Mouse (Mus musculus): ENCODE measurements around the gene Prrc2a.

Prrc2a gene

GRCm38 (mm10) chr17:35162730-35163129, 2.0 kb downstream of the Prrc2a start:
- DNase-seq (ENCODE audit: low read depth) = no peak

- DNase-seq (ENCODE audit: low read depth) = no peak
Observed at GRCm38 (mm10) chr17:35162121-35162520, 2.6 kb downstream of the Prrc2a start.

- DNase-seq (ENCODE audit: low read depth) = no peak
Observed at GRCm38 (mm10) chr17:35161421-35161820, 3.3 kb downstream of the Prrc2a start.

GRCm38 (mm10) chr17:35159638-35160037, 5.1 kb downstream of the Prrc2a start:
- no peak for DNase-seq (ENCODE audit: low read depth)

- no peak for DNase-seq (ENCODE audit: low read depth)
Observed at GRCm38 (mm10) chr17:35158850-35159593, 5.7 kb downstream of the Prrc2a start.

- DNase-seq (ENCODE audit: low read depth) = no peak
Observed at GRCm38 (mm10) chr17:35157661-35158175, 7.0 kb downstream of the Prrc2a start.

GRCm38 (mm10) chr17:35157254-35157653, 7.4 kb downstream of the Prrc2a start:
- no peak for DNase-seq (ENCODE audit: low read depth)

DNA sequence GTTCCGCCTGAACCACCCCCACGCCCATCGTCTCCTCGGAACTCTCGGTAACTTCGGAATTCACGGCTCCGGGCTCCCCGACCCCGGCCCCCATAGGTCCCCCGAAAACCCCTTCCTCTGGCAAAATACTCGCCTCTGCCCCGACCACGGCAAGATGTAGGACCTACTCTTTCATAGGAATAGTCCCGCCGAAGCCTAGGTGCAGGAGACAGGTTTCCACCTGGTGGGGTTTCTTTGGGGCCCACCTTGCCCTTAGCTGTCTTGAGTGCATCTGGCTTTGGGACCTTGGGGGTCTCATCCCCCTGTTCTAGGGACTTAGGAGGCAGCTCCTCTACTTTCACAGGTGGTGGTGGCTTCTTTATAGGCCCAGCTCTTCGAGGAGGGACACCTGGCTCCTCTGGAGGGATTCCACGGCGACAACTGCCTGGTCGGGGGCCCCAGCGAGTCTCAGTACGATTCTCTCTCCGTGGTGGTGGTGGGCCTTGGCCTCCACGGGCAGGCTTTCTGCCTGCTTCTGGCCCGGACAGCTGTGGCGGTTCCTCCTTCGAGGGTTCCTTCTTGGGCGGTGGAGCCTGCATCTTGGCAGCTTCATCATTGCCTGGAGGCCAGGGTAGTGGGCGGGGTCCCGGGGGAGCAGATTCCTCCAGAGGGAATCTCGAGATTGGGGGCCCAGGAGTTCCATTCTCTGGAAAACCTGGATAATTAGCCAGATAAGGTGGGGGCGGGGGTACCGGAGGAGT, 8.1 kb downstream of the Prrc2a start:
- DNase-seq (ENCODE audit: low read depth) = no peak

DNA sequence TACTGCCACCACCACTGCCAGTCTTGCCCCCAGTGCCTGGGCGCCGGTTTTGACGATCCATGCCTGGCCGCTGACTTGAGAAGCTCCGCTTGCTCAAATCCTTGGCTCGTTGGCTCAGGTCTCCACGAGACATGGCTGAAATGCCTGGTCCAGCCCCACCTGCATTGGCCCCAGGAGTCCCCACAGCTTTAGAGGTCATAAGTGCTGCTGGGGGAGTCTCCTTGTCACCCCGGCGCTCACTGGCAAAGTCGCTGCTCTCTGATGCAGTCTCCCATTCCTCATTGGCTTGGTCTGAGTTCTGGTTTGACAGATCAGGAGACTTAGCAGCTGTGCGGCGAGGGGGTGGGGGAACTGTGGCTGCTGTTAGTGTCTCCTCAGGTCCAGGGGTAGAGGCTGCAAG, 9.2 kb downstream of the Prrc2a start:
- no peak for DNase-seq (ENCODE audit: low read depth)

GRCm38 (mm10) chr17:35154616-35155015, 10.1 kb downstream of the Prrc2a start:
- DNase-seq (ENCODE audit: low read depth) = no peak

DNA sequence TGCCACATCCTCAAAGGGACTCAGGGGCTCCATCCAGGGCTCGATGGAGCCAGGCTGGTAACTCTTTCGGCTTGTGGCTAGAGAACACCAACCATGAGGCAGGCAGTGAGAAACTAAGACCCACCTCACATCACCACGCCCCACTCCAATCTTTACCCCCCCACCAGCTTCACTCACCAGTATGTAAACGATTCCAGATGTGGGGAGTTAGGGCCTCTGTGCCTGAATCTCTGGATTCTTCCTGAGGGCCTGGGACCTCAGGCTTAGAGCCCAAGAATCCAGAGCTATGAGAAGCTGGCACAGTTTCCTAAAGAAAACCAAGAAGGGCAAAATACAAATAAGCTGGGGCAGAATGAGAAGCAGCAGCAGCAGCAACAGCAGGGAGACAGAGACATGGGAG, 10.8 kb downstream of the Prrc2a start:
- DNase-seq (ENCODE audit: low read depth) = no peak

DNA sequence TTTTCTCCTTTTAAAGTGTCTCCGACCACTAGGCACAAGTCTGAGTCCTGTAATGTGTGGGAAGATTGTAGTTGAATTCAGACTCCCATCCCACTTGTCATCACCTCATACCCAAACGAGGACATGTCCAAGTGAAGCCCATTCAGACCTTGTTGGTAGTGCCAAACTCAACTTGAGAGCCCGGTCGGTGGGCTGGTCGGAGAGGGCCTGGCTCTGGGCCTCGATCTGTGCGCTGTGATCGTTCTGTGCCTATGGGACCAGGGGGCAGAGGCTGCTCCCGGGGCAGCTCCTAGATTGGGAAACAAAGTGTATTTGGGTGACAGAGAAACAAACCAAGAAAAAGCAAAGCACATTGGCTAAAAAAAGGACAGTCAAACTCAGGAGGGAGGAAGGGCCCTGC, 11.6 kb downstream of the Prrc2a start:
- no peak for DNase-seq (ENCODE audit: low read depth)

GRCm38 (mm10) chr17:35152121-35152520, 12.6 kb downstream of the Prrc2a start:
- no peak for DNase-seq (ENCODE audit: low read depth)

- DNase-seq (ENCODE audit: low read depth) = no peak
Observed at GRCm38 (mm10) chr17:35147922-35148639, 16.6 kb downstream of the Prrc2a start.

GRCm38 (mm10) chr17:35147348-35147747, 17.3 kb downstream of the Prrc2a start:
- no peak for DNase-seq (ENCODE audit: low read depth)

GRCm38 (mm10) chr17:35146139-35146538, 18.6 kb downstream of the Prrc2a start:
- no peak for DNase-seq (ENCODE audit: low read depth)

DNA sequence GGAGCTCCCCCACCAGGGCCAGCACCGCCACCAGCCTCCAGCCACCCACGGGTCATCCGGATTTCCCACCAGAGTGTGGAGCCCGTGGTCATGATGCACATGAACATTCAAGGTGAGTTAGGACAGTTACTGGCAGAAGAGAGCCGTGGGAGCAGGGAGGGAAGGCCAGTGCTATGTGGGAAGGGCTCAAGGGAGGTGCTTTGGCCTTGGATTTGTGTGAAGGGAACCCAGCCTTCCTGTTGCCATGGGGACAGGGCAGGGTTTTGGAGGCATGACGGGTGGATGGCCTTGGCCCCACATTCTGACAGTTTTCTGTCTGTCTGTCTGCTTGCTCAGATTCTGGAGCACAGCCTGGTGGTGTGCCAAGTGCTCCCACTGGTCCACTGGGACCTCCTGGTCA, 22.7 kb downstream of the Prrc2a start:
- no peak for DNase-seq (ENCODE audit: low read depth)

DNA sequence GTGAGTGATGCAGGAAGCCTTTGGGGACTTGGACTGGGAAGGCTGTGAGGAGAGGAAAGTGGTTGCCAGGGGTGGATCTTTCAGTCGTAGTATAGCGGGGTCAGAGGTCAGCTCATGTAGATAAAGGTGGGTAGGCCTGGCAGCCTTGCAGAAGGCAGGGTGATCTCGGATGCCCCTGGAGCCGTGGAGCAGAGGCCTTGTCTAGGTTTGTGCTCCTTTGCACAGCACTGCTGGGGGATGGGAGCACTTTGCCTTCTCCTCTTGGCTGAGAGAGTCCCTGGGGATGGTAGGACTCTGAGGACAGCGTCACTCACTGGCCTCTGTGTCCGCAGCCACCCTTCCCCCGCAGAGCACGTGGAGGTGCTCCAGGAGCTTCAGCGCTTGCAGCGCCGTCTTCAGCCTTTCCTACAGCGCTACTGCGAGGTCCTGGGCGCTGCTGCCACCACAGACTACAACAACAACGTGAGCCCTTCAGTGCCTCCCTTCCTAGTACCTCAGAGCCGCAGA, 24.2 kb downstream of the Prrc2a start:
- DNase-seq (ENCODE audit: low read depth) = no peak

DNA sequence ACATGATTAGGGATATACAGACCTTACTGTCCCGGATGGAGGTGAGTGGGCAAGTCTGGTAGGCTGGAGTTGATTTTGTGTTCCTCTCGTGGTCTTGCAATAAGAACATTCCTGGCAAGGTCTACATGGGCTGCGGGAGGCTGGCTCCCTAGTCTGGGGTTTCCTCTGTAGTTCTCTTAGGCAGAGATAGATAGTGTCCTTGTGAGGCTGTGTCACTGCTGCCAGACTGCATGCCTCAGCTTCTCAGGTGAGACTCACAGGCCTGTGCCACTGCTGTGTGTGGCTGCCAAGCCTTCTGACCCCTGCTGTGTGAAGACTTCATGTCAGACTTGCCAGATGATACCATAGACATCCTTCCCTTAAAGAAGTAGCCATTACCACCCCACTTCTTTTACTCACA, 25.4 kb downstream of the Prrc2a start:
- DNase-seq (ENCODE audit: low read depth) = no peak

- DNase-seq (ENCODE audit: low read depth) = no peak
Observed at GRCm38 (mm10) chr17:35135591-35136320, 28.9 kb downstream of the Prrc2a start.

DNA sequence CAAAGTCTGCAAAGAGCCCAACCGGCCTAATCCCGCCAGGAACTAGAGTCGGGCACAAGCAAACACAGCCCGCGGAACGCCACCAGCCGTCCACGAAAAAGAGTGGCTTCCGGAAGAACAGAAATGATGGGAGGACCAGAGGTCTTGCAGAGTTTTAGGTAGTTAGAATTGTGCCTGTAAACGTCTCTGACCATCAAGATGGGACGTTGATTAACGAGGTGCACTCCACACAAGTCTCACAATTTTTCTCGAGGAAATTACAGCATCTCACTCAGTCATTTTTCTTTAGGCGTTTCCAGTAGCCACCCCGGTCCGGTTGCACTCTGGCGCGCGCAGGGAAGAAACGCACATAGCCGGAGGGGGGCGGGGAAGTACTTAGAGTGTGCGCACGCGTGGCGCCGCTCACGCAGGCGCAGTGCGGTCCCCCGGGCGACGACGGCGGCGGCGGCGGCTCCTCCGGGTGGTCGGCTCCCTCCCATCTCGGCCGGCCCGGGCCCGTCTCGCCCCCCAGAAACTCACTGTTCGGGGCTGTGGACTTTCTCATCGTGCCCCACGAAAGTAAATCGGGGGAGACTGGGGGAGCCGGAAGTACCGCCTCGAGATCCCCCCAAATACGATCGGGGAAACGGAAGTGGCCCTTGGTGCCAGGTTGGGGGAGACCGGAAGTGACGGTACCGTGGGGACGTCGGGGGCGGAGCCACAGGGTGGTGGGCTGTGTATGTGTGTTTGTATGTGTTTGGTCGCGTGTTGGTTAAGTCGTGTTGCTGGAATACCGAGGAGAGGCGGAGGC, 29.7 kb downstream of the Prrc2a start, which contains the start of gene Bag6:
TSS of gene Bag6 (plus strand) at position 378 of the 790 bp plus-strand sequence.
- DNase-seq (ENCODE audit: low read depth) = peak; percentile 98
